Mouse (Mus musculus): ENCODE data around the gene Tyw3. TPM values are rescaled to one million over a fixed set of nuclear protein-coding genes. Genes with fewer than 3 reads are reported as not detected.

Gene Tyw3
- polyA plus RNA-seq, 1 experiment from 2014 or later, result 16.3 TPM

DNA sequence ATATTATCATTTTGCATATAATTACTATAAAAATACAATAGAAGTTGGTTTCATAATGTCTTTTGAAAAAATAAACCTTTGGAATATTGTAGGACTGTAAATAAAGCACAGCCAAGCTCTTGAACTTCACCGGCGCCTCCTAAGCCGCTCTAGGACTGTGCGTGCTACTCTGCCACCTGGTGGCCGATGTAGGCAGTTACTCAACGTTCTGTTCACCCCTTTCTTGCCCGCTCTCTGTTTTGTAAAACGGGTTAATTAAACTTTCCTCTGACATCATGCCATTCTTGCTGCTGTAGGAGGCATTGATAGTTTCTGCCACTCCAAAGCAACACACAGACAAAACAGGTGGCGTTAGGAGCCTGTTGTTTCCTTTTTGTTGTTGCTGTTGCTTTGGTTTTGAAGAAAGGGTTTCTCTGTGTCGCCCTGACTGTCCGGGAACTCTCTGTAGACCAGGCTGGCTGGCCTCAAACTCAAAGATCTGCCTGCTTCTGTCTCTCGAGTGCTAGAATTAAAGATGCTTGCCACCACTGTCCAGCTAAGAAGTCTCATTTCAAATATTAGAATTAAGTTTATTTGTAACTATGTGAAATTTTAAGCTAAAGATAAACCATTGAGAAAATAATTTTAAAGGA lies 24.4 kb downstream of the Tyw3 start:
- H3K36me3 ChIP-seq (ENCODE audit: insufficient read depth, low read length), result no peaks in the 10 kb centered on the region
- TF ChIP-seq CTCF (IDR thresholded peaks at IDR 0.05; ENCODE audit: low read depth), result peak; percentile 94
- H3K9ac ChIP-seq (ENCODE audit: low read depth, low read length), result no peak overlapping the region
- H3K9me3 ChIP-seq (replicated peaks; ENCODE audit: low read length), result no peaks in the 10 kb centered on the region
- ATAC-seq (replicated peaks; ENCODE audit: low FRiP score, low read depth), result peak; percentile 82
- peaks cover 10% of the 10 kb centered on the region; the same call in 1 of the 2 replicates for H3K27me3 ChIP-seq (ENCODE audit: insufficient read depth, low read length)
- H3K4me1 ChIP-seq (replicated peaks; ENCODE audit: insufficient read depth, low read length), result no peaks in the 10 kb centered on the region
- no peak overlapping the region for H3K4me3 ChIP-seq (replicated peaks; ENCODE audit: low read depth, low read length)
- H3K27ac ChIP-seq, result no peak overlapping the region
- no peak overlapping the region for H3K4me2 ChIP-seq (ENCODE audit: low read length)
- peak; percentile 92 for DNase-seq (ENCODE audit: low spot score)
- WGBS, result 12% methylated on average over 12 of the region's 12 CpGs

- DNase-seq (ENCODE audit: low spot score) (peak; percentile 37), ATAC-seq (replicated peaks; ENCODE audit: low FRiP score, low read depth) (no peak)
- Histone ChIP-seq H3K9me3 (replicated peaks; ENCODE audit: low read length) (no peaks in the 10 kb centered on the region), H3K27me3 (ENCODE audit: insufficient read depth, low read length) (peaks cover 10% of the 10 kb centered on the region; the same call in 1 of the 2 replicates), H3K9ac (ENCODE audit: low read depth, low read length) (no peak overlapping the region), H3K4me2 (ENCODE audit: low read length) (peak overlapping the region; percentile 41), H3K4me1 (replicated peaks; ENCODE audit: insufficient read depth, low read length) (no peaks in the 10 kb centered on the region), H3K27ac (no peak overlapping the region), H3K36me3 (ENCODE audit: insufficient read depth, low read length) (no peaks in the 10 kb centered on the region), H3K4me3 (replicated peaks; ENCODE audit: low read depth, low read length) (peak overlapping the region; percentile 16; the same call in 1 of the 2 replicates)
- 6% methylated on average over 12 of the region's 12 CpGs for WGBS
- no peak for TF ChIP-seq CTCF (IDR thresholded peaks at IDR 0.05; ENCODE audit: low read depth)
Observed at GRCm38 (mm10) chr3:154570786-154571185, 26.1 kb downstream of the Tyw3 start.

GRCm38 (mm10) chr3:154570029-154570575 lies 26.8 kb downstream of the Tyw3 start:
- Histone ChIP-seq H3K27ac (no peak overlapping the region), H3K4me3 (replicated peaks; ENCODE audit: low read depth, low read length) (no peak overlapping the region), H3K27me3 (ENCODE audit: insufficient read depth, low read length) (peaks cover 10% of the 10 kb centered on the region; the same call in 1 of the 2 replicates), H3K9me3 (replicated peaks; ENCODE audit: low read length) (no peaks in the 10 kb centered on the region), H3K9ac (ENCODE audit: low read depth, low read length) (no peak overlapping the region), H3K36me3 (ENCODE audit: insufficient read depth, low read length) (no peaks in the 10 kb centered on the region), H3K4me1 (replicated peaks; ENCODE audit: insufficient read depth, low read length) (no peaks in the 10 kb centered on the region), H3K4me2 (ENCODE audit: low read length) (no peak overlapping the region)
- TF ChIP-seq CTCF (IDR thresholded peaks at IDR 0.05; ENCODE audit: low read depth), result no peak
- WGBS, result 50% methylated on average over 14 of the region's 14 CpGs
- ATAC-seq (replicated peaks; ENCODE audit: low FRiP score, low read depth) (no peak), DNase-seq (ENCODE audit: low spot score) (no peak)

DNA sequence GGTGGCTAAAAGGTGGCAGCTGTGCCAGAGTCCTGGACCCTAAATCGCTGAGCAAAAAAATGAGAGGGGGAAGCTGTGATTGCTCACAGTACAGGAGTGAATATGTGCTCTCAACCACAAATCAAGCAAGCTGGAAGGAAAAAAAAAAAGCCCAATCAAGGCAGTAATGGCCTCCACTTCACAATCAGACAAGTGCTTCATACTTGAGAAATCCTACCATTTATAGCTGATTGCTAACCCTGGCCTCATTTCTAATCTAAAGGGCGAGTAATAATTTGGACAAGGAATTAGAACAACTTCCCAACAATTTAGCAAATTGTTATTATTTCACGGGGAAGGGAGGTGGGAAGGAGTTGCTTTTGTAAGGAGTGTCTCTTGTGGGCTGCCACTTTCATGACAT lies 31.5 kb downstream of the Tyw3 start:
- Histone ChIP-seq H3K4me1 (replicated peaks; ENCODE audit: insufficient read depth, low read length) (no peaks in the 10 kb centered on the region), H3K27me3 (ENCODE audit: insufficient read depth, low read length) (0 out of 2 replicates have a peak, but pooled peaks cover 5% of the 10 kb centered on the region), H3K4me2 (ENCODE audit: low read length) (no peak overlapping the region), H3K4me3 (replicated peaks; ENCODE audit: low read depth, low read length) (no peak overlapping the region), H3K27ac (no peak overlapping the region), H3K9ac (ENCODE audit: low read depth, low read length) (no peak overlapping the region), H3K36me3 (ENCODE audit: insufficient read depth, low read length) (no peaks in the 10 kb centered on the region), H3K9me3 (replicated peaks; ENCODE audit: low read length) (no peaks in the 10 kb centered on the region)
- no peak for ATAC-seq (replicated peaks; ENCODE audit: low FRiP score, low read depth)
- no peak for DNase-seq (ENCODE audit: low spot score)
- TF ChIP-seq CTCF (IDR thresholded peaks at IDR 0.05; ENCODE audit: low read depth), result no peak
- 66% methylated on average over 3 of the region's 3 CpGs for WGBS

- Histone ChIP-seq H3K27me3 (ENCODE audit: insufficient read depth, low read length) (no peaks in the 10 kb centered on the region), H3K27ac (no peak overlapping the region), H3K9ac (ENCODE audit: low read depth, low read length) (no peak overlapping the region), H3K4me3 (replicated peaks; ENCODE audit: low read depth, low read length) (no peak overlapping the region), H3K36me3 (ENCODE audit: insufficient read depth, low read length) (no peaks in the 10 kb centered on the region), H3K4me1 (replicated peaks; ENCODE audit: insufficient read depth, low read length) (no peaks in the 10 kb centered on the region), H3K9me3 (replicated peaks; ENCODE audit: low read length) (no peaks in the 10 kb centered on the region), H3K4me2 (ENCODE audit: low read length) (no peak overlapping the region)
- TF ChIP-seq CTCF (IDR thresholded peaks at IDR 0.05; ENCODE audit: low read depth), result no peak
- 98% methylated on average over 3 of the region's 3 CpGs for WGBS
- no peak for ATAC-seq (replicated peaks; ENCODE audit: low FRiP score, low read depth)
- DNase-seq (ENCODE audit: low spot score), result no peak
Observed at GRCm38 (mm10) chr3:154562192-154562591, 34.7 kb downstream of the Tyw3 start.

- no peaks in the 10 kb centered on the region for H3K4me1 ChIP-seq (replicated peaks; ENCODE audit: insufficient read depth, low read length)
- no peak for ATAC-seq (replicated peaks; ENCODE audit: low FRiP score, low read depth)
- H3K9ac ChIP-seq (ENCODE audit: low read depth, low read length), result no peak overlapping the region
- 33% methylated on average over 5 of the region's 5 CpGs for WGBS
- H3K27ac ChIP-seq, result no peak overlapping the region
- H3K4me3 ChIP-seq (replicated peaks; ENCODE audit: low read depth, low read length), result no peak overlapping the region
- no peak for DNase-seq (ENCODE audit: low spot score)
- no peak overlapping the region for H3K4me2 ChIP-seq (ENCODE audit: low read length)
- no peaks in the 10 kb centered on the region for H3K9me3 ChIP-seq (replicated peaks; ENCODE audit: low read length)
- no peaks in the 10 kb centered on the region for H3K27me3 ChIP-seq (ENCODE audit: insufficient read depth, low read length)
- no peak for TF ChIP-seq CTCF (IDR thresholded peaks at IDR 0.05; ENCODE audit: low read depth)
- no peaks in the 10 kb centered on the region for H3K36me3 ChIP-seq (ENCODE audit: insufficient read depth, low read length)
Observed at GRCm38 (mm10) chr3:154551035-154551411, 45.9 kb downstream of the Tyw3 start.

All from kidney, postnatal 0 days (tissue).